Mouse (Mus musculus) hindbrain, embryonic 16.5 days (tissue): ENCODE measurements around the gene Mul1. TPM values are rescaled to one million over a fixed set of nuclear protein-coding genes. Genes with fewer than 3 reads are reported as not detected.

Source experiments
- ATAC-seq: fragments of 200-750 bp; cut with Nextera tagmentation; 2 replicates; pipeline ENCODE4 v1.8.0; 2017; ENCODE audit warnings: moderate TSS enrichment, moderate library complexity
- H3K27ac ChIP-seq: fragments of 300-500 bp; sonication (generic); 2 replicates; pipeline ENCODE4 v1.5.1; 2014; ENCODE audit warnings: low read depth, mild to moderate bottlenecking, control low read depth, low read length, moderate library complexity
- H3K27me3 ChIP-seq: fragments of 300-500 bp; sonication (generic); replicated peaks from 2 replicates; pipeline ENCODE4 v1.6.1; 2014; ENCODE audit warnings: low read length; ENCODE audit not compliant: control insufficient read depth, insufficient read depth
- H3K36me3 ChIP-seq: fragments of 300-500 bp; sonication (generic); 2 replicates; pipeline ENCODE4 v1.6.1; 2014; ENCODE audit warnings: mild to moderate bottlenecking, low read length, moderate library complexity, mixed read lengths; ENCODE audit not compliant: control insufficient read depth, insufficient read depth
- H3K4me1 ChIP-seq: fragments of 300-500 bp; sonication (generic); 2 replicates; pipeline ENCODE4 v1.6.1; 2014; ENCODE audit warnings: low read depth, low read length; ENCODE audit not compliant: control insufficient read depth, insufficient read depth
- H3K4me2 ChIP-seq: fragments of 300-500 bp; sonication (generic); 2 replicates; pipeline ENCODE4 v1.6.1; 2014; ENCODE audit warnings: mild to moderate bottlenecking, low read length, control low read depth, moderate library complexity
- H3K4me3 ChIP-seq: fragments of 300-500 bp; sonication (generic); 2 replicates; pipeline ENCODE4 v1.5.1; 2014; ENCODE audit warnings: mild to moderate bottlenecking, low read length, control low read depth, moderate library complexity
- H3K9ac ChIP-seq: fragments of 300-500 bp; sonication (generic); 2 replicates; pipeline ENCODE4 v1.6.1; 2014; ENCODE audit warnings: low read depth, mild to moderate bottlenecking, control low read depth, low read length, moderate library complexity
- H3K9me3 ChIP-seq: fragments of 300-500 bp; sonication (generic); 2 replicates; pipeline ENCODE4 v1.6.1; 2014; ENCODE audit warnings: mild to moderate bottlenecking, low read length, moderate library complexity; ENCODE audit not compliant: control insufficient read depth
- WGBS: fragments of 180-500 bp; shearing (Covaris S2); extraction: QIAGEN DNeasy Blood & Tissue Kit; methylation state at CpG from one replicate; pipeline ENCODE4 v1.1.7; 2014; 5-methylcytosine and 5-hydroxymethylcytosine counted together
- polyA plus RNA-seq: library from polyadenylated mRNA; unstranded; fragments of >200 nt; fragmentation: Nextera tagmentation; extraction: Ambion mirVana; gene quantifications from 2 replicates; pipeline ENCODE4 v1.2.1, GENCODE M21; 2015

Mul1 gene
- polyA plus RNA-seq, 1 experiment from 2014 or later: 23.7 TPM

DNA sequence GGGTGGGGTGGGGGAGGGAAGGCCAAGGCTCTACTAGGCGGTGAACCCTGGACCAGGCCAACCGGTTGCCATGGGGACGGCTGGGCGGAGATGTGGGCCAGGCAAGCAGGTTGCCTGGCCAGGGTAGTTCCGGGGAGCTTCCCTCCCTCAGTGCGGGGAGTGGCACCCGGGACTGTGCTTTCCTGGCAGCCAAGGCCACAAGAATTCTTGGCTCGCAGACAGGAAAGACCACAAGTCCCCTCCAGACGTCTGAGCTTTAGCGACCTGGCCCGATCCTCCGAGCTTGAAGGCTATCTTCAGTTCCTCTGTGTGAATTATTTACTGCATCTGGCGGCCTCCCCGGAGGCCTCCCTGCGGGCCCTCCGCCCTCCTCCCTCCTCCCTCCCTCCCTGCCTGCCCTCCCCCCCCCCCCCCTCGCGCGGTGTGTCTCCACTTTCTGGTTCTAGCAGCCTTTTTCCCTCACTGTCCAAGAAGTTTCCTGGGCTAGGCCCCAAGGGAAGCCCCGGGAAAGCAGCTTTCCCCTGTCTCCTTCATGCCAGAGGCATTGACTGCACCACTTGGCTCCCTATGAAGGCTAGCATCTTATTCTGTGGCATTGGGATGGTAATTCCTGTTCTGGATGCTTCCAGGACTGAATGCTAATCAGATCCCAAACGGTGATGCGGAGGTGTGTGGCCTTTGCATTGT lies 30.3 kb downstream of the Mul1 start:
- WGBS: 3% methylated on average over 18 of the region's 22 CpGs
- H3K27ac ChIP-seq: peak overlapping the region; percentile 65
- H3K4me1 ChIP-seq: peaks cover 45% of the 10 kb centered on the region
- H3K9me3 ChIP-seq: no peaks in the 10 kb centered on the region
- no peaks in the 10 kb centered on the region for H3K36me3 ChIP-seq
- peak overlapping the region; percentile 17 for H3K9ac ChIP-seq
- no peaks in the 10 kb centered on the region for H3K27me3 ChIP-seq
- peak overlapping the region; percentile 39 for H3K4me2 ChIP-seq
- no peak overlapping the region for H3K4me3 ChIP-seq
- peak; percentile 79 for ATAC-seq

DNA sequence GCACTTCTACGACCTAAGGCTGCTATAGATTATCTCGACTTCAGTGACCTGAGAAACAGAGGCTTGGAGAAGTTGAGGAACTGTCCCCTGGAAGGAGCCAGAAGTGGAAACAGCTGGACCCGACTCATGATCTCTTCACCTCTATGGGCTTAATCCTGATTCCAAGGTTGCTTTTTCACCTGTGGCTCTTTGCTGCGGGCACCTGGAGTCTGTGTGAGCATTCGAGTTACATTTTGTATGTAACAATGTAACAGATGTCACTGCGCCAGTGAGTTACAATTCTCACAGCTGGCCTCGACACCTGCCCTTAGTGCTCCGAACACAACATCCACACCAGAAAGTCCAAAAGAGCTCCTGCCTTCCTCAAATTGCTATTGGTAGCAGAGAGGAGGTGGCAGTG lies 31.0 kb downstream of the Mul1 start:
- H3K9me3 ChIP-seq: no peaks in the 10 kb centered on the region
- H3K36me3 ChIP-seq: no peaks in the 10 kb centered on the region
- H3K27ac ChIP-seq: peak overlapping the region; percentile 48; the same call in 1 of the 2 replicates
- H3K4me1 ChIP-seq: peaks cover 44% of the 10 kb centered on the region
- no peak overlapping the region for H3K4me3 ChIP-seq
- no peaks in the 10 kb centered on the region for H3K27me3 ChIP-seq
- H3K9ac ChIP-seq: no peak overlapping the region
- WGBS: 38% methylated on average over 8 of the region's 8 CpGs
- no peak for ATAC-seq
- no peak overlapping the region for H3K4me2 ChIP-seq

DNA sequence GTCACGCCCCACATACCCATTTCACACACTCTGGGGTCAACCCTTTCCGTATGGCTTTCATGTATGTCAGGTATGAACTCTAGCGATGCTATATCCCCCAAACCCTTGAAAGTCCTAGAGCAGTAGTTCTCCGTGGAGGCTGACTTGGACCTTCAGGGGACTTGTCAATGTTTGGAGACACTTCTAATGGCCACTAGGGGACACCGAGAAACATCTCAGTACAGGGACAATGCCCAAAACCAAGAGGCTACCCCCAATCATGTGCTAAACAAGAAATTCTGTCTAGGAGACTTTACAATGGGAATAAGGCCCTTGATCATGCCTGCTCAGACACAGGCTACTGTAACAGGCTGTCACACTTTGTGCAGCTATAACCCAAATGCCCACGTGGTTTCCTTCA lies 32.2 kb downstream of the Mul1 start:
- H3K27ac ChIP-seq: no peak overlapping the region
- H3K4me3 ChIP-seq: no peak overlapping the region
- ATAC-seq: no peak
- H3K4me2 ChIP-seq: no peak overlapping the region
- H3K9ac ChIP-seq: no peak overlapping the region
- no peaks in the 10 kb centered on the region for H3K9me3 ChIP-seq
- 85% methylated on average over 6 of the region's 6 CpGs for WGBS
- H3K27me3 ChIP-seq: no peaks in the 10 kb centered on the region
- peaks cover 46% of the 10 kb centered on the region for H3K4me1 ChIP-seq
- no peaks in the 10 kb centered on the region for H3K36me3 ChIP-seq

DNA sequence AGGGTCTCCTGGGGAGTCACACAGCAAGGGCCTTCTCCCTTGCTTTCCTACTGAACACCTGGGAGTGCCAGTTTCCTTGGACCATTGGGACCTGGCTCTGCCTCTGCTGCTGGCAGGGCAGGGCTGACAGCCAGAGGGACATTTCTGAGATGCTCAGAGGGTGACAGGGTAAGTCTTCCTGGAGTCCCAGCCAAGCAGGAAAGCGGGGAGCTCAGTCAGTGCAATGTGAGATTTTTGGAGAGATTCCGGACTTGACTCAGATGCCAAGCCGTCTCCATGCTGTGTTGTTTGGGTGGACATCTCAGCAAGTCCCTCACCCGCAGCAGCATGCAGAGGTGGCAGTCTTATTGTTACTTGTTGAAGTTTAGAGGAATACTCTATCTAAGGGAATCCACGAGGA lies 33.0 kb downstream of the Mul1 start:
- no peak overlapping the region for H3K27ac ChIP-seq
- no peaks in the 10 kb centered on the region for H3K9me3 ChIP-seq
- H3K36me3 ChIP-seq: no peaks in the 10 kb centered on the region
- H3K27me3 ChIP-seq: no peaks in the 10 kb centered on the region
- no peak overlapping the region for H3K4me2 ChIP-seq
- 84% methylated on average over 5 of the region's 5 CpGs for WGBS
- no peak overlapping the region for H3K9ac ChIP-seq
- ATAC-seq: no peak
- H3K4me1 ChIP-seq: peaks cover 43% of the 10 kb centered on the region
- H3K4me3 ChIP-seq: no peak overlapping the region

DNA sequence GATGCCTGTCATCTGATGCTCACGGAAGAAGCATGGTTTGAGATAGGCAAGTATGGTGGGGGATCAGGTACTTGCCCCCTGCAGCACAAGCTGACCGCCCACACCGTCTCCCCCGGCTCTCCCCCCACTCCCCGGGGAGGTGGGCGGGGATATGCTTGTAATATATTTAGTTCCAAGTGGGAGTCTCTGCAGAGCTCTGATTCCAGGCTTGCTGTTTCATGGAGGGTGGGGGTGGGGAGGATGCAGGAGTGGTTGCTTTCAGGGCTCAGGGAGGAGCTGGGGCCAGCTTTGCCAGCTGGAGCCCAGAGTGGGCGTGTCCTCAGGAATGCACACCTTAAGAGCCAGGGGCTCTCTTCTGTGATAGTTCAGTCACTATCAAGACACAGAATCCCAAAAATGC lies 34.6 kb downstream of the Mul1 start:
- H3K4me2 ChIP-seq: no peak overlapping the region
- no peaks in the 10 kb centered on the region for H3K27me3 ChIP-seq
- H3K27ac ChIP-seq: no peak overlapping the region
- H3K9ac ChIP-seq: no peak overlapping the region
- H3K4me1 ChIP-seq: peaks cover 27% of the 10 kb centered on the region
- no peaks in the 10 kb centered on the region for H3K9me3 ChIP-seq
- H3K36me3 ChIP-seq: no peaks in the 10 kb centered on the region
- ATAC-seq: no peak
- H3K4me3 ChIP-seq: no peak overlapping the region
- 15% methylated on average over 7 of the region's 7 CpGs for WGBS

DNA sequence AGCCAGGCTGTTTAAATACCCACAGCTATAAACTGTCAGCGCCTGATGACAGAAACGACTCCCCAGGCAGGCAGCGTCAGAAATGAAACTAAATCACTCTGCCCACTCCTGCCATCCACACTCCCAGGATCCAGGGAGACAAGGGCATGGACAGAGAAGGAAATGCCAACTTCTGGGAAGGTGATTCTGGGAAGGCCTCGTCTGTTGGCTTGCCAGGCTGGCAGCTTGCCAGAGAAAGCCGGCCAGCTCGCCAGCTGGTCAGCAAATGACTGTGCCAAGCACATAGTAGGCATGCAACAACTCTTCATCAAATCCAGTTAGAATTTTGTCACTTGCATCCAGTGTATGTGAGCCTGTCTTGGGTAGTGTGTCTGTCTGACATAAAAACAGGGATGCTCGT lies 36.8 kb downstream of the Mul1 start:
- ATAC-seq: no peak
- no peak overlapping the region for H3K4me3 ChIP-seq
- no peaks in the 10 kb centered on the region for H3K27me3 ChIP-seq
- H3K4me2 ChIP-seq: no peak overlapping the region
- no peak overlapping the region for H3K9ac ChIP-seq
- H3K9me3 ChIP-seq: no peaks in the 10 kb centered on the region
- WGBS: 53% methylated on average over 7 of the region's 7 CpGs
- H3K4me1 ChIP-seq: peaks cover 10% of the 10 kb centered on the region
- H3K27ac ChIP-seq: no peak overlapping the region
- H3K36me3 ChIP-seq: no peaks in the 10 kb centered on the region

DNA sequence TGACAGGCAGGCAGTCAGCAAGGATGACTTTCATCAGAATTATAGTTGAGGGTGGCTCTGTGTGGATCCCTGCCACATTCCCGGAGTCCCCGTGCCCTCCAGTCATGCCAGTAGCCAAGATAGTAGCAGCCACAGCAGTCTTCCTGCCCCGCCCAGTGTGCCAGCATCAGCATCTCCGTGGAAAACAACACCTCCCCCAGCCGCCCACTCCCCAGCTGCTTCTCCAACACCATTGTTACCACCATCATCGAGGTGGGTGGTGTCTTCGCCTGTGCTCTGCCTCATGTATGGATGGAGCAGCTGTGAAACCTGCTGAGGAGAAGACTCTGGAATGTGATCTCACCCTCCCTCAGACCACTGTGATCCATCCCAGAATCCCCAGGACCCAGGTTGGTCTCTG lies 45.1 kb downstream of the Mul1 start:
- 84% methylated on average over 7 of the region's 7 CpGs for WGBS
- Histone ChIP-seq H3K4me2 (no peak overlapping the region), H3K9ac (no peak overlapping the region), H3K27me3 (no peaks in the 10 kb centered on the region), H3K36me3 (no peaks in the 10 kb centered on the region), H3K4me3 (no peak overlapping the region), H3K27ac (no peak overlapping the region), H3K4me1 (peaks cover 5% of the 10 kb centered on the region; the same call in 1 of the 2 replicates), H3K9me3 (no peaks in the 10 kb centered on the region)
- no peak for ATAC-seq

DNA sequence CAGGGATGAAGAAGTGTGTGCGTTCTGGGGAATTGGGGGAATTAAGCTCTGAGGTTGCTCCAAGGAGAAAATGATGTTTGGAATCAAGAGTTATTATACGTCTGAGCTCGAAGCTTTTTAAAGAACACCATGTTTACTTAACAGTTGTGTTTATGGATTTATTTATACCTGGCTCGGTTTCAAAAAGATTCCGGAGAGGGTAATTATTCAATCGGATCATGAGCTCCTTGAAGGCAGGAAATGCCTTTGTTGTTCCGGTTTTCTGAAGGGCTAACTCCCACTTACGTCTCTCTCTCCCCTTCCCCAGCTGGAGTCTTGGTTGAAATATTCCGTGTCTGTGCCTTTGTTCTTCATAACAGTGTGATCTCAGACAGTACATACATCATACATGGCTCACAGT lies 46.5 kb downstream of the Mul1 start:
- Histone ChIP-seq H3K9ac (no peak overlapping the region), H3K4me2 (no peak overlapping the region), H3K4me3 (no peak overlapping the region), H3K9me3 (no peaks in the 10 kb centered on the region), H3K27me3 (no peaks in the 10 kb centered on the region), H3K36me3 (no peaks in the 10 kb centered on the region), H3K4me1 (peaks cover 5% of the 10 kb centered on the region; the same call in 1 of the 2 replicates), H3K27ac (no peak overlapping the region)
- WGBS: 51% methylated on average over 9 of the region's 9 CpGs
- no peak for ATAC-seq

DNA sequence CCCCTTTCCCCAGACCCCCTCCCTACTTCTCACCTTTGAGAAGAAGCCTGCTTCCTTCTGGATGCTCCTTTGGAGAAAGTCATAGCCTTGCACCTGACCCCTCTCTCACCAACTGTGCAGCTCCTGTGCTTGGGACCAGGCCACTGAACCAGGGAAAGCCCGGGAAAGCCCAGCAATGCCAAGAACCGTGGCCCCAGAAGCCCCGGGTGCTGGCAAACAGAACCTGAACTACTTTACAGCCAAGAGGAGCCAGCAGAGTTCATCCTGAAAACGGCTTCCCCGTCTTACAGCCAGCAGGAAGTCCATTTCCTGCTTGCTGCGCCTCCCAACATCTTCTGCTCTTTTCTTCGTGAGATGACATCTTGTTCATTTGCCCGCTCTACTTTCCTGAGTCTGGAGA lies 48.2 kb downstream of the Mul1 start:
- Histone ChIP-seq H3K4me1 (no peaks in the 10 kb centered on the region), H3K36me3 (no peaks in the 10 kb centered on the region), H3K9ac (no peak overlapping the region), H3K27me3 (no peaks in the 10 kb centered on the region), H3K4me3 (no peak overlapping the region), H3K9me3 (no peaks in the 10 kb centered on the region), H3K4me2 (no peak overlapping the region), H3K27ac (no peak overlapping the region)
- WGBS: 74% methylated on average over 8 of the region's 8 CpGs
- no peak for ATAC-seq
